Mouse (Mus musculus) bone marrow macrophage, adult 2 months (primary cell): Measurements from ENCODE around the gene Ptprcap. TPM values are rescaled to one million over a fixed set of nuclear protein-coding genes. Genes with fewer than 3 reads are reported as not detected.

ENCODE experiments used
- H3K27ac ChIP-seq: 2 replicates; pipeline ENCODE4 v1.5.1; 2012; ENCODE audit warnings: low read depth, low read length; ENCODE audit not compliant: insufficient read depth
- H3K4me1 ChIP-seq: 2 replicates; pipeline ENCODE4 v1.6.1; 2012; ENCODE audit warnings: low read length; ENCODE audit not compliant: control insufficient read depth, insufficient read depth
- H3K4me3 ChIP-seq: 2 replicates; pipeline ENCODE4 v1.5.1; 2012; ENCODE audit warnings: mild to moderate bottlenecking, low read length, moderate library complexity; ENCODE audit not compliant: insufficient read depth
- CTCF ChIP-seq: IDR thresholded peaks from 2 replicates; pipeline ENCODE4 v1.5.1; 2012; ENCODE audit warnings: low read depth, mild to moderate bottlenecking, low read length, moderate library complexity
- POLR2A ChIP-seq: IDR thresholded peaks from 2 replicates; pipeline ENCODE4 v1.6.1; 2012; ENCODE audit warnings: mild to moderate bottlenecking, low read depth, low read length, borderline replicate concordance
- polyA plus RNA-seq: library from polyadenylated mRNA; stranded (reverse); fragments of >200 nt; gene quantifications from 2 replicates; pipeline ENCODE4 v1.2.4, GENCODE M21; 2012; ENCODE audit not compliant: missing spikeins, insufficient read depth, insufficient read length

The Ptprcap gene
- polyA plus RNA-seq, 1 experiment, result 2.3 TPM

DNA sequence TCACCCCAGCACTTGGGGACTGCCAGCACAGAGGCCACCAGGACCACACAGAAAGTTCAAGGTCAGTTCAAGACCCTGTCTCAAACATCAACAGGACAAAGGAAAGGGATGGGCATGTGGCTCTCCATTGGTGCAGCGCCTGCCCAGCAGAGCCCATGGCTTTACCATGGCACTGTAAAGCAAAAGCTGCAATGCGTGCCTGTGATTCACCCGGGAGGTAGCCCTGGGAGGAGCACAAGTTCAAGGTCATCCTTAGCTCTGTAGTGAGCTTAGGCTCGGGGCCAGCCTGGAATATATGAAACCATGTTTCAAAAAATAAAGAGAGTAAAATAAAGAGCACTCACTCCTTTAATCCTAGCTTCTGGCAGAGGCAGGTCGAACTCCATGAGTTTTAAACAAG, 1.5 kb upstream of the Ptprcap start:
- no peak for TF ChIP-seq CTCF
- no peak for TF ChIP-seq POLR2A
- Histone ChIP-seq H3K4me1 (peaks cover 20% of the 10 kb centered on the region), H3K4me3 (no peak overlapping the region), H3K27ac (no peak overlapping the region)

DNA sequence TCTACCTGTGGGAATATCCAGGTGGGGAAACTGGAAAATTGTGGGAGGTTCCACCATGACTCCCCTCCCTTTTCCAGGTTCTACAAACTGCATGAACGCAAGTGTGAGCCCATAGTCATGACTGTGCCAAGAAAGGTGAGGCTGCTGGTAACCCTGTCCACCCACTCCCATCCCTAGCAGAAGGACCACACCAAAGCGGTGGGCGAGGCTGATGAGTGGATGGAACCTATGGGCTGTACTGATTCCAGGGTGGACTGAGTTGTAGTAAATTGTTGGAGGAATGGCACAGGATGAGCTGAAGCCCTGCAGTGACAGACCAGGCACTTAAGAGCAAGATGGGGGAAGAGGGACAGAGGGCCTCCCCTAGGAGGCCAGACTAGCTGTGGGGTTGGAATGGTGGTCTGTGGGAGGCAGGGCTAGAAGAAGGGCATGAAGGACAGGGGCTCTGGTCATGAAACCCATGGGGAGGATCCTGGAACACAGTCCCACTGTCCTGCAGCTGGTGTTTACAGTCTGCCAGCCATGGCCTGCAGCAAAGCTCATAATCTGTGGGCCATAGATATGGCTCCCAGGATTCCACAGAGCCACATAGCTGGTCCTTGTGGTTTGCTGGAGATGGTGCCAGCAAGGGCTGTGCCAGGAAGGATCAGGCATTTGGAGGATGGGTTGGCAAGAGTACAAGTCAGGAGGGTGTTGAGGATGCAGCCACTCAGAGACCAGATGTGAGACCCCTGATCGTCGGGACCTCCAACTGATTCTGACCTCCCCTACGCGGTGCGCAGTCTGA, 766 bp upstream of the Ptprcap start:
- peaks cover 14% of the 10 kb centered on the region for H3K4me1 ChIP-seq
- TF ChIP-seq POLR2A, result no peak
- TF ChIP-seq CTCF, result no peak
- no peak overlapping the region for H3K4me3 ChIP-seq
- no peak overlapping the region for H3K27ac ChIP-seq

DNA sequence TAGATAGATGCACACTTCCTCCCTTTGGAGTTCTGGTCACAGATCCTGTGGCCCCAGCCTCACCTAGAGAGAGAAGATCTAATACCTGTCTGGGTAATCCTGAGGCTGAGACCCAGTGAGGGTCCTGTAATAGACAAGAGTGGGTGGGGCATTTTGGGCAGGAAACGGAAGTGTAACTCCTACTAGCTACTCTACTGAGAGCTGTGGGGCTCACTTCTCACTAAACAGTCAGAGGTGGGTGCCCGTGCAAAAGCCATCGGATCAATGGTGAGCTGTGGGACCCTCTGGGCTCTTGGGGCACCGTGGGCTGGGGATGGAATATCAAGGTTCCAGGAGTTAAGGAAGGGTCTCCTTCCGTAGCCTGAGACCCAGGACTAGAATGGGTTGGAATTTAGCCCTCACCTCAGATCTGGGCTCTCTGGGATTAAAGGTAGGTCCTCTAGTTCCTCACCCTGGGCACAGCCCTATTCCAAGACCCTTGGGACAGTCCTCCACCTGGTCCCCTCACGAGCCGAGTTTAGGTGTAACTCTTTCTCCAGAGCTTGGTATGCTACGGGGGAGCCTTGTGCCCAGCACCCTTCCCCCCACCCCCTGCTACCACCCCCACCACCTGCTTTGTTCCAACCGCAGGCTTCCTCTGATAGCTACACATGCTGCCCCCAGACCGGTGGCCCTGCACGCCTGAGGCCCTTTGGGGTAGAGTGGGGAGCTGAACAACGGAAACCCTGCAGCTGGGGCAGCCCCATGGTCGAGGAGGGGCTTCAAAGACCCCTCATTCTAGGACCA, 1.2 kb downstream of the Ptprcap start:
- Histone ChIP-seq H3K4me3 (no peak overlapping the region), H3K4me1 (peaks cover 7% of the 10 kb centered on the region), H3K27ac (no peak overlapping the region)
- TF ChIP-seq CTCF (no peak), POLR2A (no peak)

DNA sequence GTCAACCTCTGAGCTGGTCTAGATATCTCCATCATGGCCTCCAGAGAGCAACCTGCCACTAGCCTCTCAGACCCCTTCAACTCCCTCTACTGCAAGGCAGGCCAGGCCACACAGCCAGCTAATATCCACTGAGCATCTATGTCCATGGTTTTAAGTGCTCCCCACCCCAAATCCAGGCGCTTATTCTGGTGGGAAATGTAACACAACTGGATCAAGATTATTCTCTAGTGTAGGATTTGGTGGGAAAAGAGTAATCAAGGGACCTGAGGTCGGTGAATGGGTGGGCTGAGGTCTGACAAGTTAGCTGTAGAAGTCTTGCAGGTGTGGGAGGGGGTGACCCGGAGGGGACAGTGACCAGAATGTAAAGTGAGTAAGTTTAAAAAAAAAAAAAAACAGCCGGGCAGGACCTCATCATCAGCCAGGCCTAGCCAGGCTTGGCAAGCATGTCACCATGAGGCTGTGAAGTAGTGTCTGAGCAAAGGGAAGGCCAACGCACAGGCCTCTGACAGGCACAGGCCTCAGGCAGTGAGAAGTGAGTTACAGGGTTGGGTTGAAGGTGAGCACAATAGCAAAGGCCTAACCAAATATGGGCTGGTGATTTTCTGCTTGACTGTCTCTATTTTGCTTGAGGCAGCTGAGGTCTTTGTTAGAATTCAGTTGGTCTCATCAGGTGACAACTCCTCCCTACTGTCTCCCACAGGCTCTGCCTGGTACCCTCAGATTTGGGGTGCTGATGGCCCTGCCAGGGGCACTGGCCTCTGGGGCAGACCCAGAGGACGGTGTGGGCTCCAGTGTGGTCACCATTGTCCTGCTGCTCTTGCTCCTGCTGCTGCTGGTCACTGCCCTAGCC, 2.0 kb downstream of the Ptprcap start:
- no peak overlapping the region for H3K4me3 ChIP-seq
- TF ChIP-seq POLR2A, result no peak
- TF ChIP-seq CTCF, result no peak
- H3K4me1 ChIP-seq, result no peaks in the 10 kb centered on the region
- H3K27ac ChIP-seq, result no peak overlapping the region

DNA sequence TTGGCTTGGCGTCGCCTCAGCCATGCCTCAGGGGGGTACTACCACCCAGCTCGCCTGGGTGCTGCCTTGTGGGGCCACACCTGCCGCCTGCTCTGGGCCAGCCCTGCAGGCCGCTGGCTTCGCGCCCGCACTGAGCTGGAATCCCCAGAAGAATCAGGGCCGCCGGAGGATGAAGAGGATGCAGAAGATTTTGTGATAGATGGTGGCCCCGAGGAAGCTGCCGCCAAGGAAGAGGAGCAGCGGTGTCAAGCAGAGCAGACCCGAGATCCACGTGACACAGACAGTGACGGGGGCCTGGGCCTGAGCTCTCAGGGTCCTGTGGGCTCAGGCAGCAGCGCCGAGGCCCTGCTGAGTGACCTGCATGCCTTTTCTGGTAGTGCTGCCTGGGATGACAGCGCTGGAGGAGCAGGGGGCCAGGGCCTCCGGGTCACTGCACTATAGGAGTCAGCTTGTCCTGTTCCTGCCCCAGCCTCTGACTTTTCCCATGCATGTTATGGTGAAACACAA, 2.7 kb downstream of the Ptprcap start:
- Histone ChIP-seq H3K4me3 (no peak overlapping the region), H3K4me1 (no peaks in the 10 kb centered on the region), H3K27ac (no peak overlapping the region)
- TF ChIP-seq POLR2A, result no peak
- no peak for TF ChIP-seq CTCF

DNA sequence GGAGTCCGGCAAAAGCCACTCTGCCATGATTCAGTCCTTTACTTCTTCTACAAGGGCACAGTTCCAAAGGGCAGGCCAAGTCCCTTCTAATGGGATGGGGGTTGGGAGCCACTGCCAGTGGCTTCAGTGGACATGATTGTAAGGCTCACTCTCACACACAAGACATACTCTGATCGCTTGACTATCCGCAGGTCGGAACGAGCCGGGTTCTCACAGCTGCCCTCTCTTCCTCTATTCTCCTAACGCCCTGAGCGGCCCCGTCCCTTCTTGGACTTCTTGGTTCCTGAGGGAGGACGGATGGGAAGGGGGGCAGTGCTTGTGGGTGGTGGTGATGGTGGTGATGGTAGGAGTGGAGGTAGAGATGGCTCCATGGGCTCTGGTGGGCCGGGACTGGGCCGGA, 3.4 kb downstream of the Ptprcap start:
- no peak for TF ChIP-seq CTCF
- TF ChIP-seq POLR2A, result no peak
- Histone ChIP-seq H3K4me3 (no peak overlapping the region), H3K27ac (no peak overlapping the region), H3K4me1 (no peaks in the 10 kb centered on the region)

DNA sequence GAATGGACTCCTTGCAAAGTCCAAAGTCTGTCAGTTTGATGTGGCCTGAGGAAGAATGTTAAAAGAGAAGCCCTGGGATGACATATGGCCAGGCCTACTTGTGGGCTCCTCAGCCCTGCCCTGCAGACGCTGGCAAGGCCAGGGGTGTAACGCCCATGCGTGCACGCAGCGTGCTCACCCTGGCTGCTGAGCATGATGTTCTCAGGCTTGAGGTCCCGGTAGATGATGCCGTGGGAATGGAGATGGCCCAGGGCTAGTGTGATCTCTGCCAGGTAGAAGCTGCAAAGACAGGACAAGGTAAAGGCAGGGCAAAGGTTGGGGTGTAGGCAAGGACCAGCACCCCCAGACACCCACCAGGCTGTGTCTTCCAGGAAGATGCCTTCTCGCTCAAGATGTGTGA, 5.6 kb downstream of the Ptprcap start:
- Histone ChIP-seq H3K4me1 (peaks cover 7% of the 10 kb centered on the region), H3K4me3 (no peak overlapping the region), H3K27ac (no peak overlapping the region)
- TF ChIP-seq POLR2A (no peak), CTCF (no peak)

DNA sequence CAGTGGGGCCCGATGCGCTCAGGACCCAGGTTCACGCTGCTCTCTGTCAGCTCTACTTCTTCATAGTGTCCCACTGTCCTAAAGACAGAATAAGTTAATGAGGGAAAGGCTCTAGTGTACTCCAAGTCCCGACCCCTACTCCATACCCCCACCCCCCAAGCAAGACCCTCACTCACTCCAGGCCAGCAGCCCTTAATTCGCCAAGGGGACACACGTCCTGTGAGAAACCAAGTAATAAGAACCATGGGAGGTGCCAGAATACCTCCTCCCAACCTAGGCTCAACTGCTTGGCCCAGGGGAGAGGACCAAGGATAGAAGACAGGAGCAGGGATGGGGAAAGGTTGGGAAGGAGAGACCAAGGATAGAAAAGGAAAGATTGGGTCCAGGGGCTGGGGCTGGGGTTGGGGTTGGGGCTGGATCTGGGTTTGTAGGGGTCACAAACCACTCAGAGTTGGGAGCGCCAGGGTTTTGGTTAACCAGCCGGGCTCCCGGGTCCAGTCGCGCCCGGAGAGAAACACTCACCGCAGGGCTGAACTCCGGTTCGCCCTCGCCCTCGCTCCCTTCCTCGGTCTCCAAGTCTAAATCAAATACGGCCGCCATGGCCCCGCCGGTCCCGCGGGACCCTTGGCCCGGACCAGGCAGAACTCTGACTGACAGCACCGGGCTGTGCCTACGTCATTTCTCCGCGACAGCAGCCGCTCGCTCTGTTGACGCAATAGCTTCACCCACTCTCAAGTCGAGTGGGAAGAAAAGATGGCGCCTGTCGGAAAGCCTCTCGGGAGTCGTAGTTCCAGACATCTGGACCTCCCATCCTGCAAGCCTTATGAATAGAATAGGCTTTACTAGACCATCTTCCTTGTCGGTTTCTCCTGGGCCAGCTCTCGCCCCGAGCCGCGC, 9.5 kb downstream of the Ptprcap start, which contains the start of gene Rps6kb2:
Gene Rps6kb2 (minus strand): TSS at position 709 of the 897 bp plus-strand sequence.
- peak within 1 kb of the TSS; percentile 85 for H3K27ac ChIP-seq
- TF ChIP-seq CTCF (no peak), POLR2A (no peak)
- H3K4me3 ChIP-seq, result peak within 1 kb of the TSS; percentile 70
- H3K4me1 ChIP-seq, result peaks cover 19% of the 10 kb centered on the region

DNA sequence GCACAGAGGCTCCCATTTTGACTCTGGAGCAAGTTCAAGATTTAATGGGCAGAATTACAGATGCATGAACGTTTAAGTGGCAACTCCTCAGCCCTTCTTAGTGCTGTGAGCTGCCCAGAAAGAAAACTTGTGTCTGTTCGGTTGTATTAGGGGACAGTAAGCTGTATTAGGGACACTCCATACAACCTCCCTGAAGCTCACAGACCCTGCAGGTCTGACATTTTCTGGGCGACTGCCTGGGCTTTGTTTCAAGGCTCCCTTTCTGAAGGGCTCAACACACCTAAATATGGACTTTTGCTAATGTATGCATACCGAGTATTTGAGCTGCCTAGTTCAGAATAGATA, 10.1 kb downstream of the Ptprcap start:
- no peak for TF ChIP-seq CTCF
- no peak for TF ChIP-seq POLR2A
- peak overlapping the region; percentile 12; the same call in 1 of the 2 replicates for H3K27ac ChIP-seq

More for the DNA sequence above, 10.1 kb downstream of the Ptprcap start:
- H3K4me1 ChIP-seq, result peaks cover 19% of the 10 kb centered on the region
- H3K4me3 ChIP-seq, result peak overlapping the region; percentile 70
